Mouse (Mus musculus) limb, embryonic 13.5 days (tissue): Measurements from ENCODE around the gene Gm1604a. TPM values are rescaled to one million over a fixed set of nuclear protein-coding genes. Genes with fewer than 3 reads are reported as not detected.
"Not testable (repeated sequence)": the region's sequence is repeated elsewhere in the genome, so short reads cannot be mapped to it uniquely, and the experiment has no call there.

Experiments used
- ATAC-seq: fragments of 200-750 bp; cut with Nextera tagmentation; 2 replicates; pipeline ENCODE4 v1.8.0; 2017; ENCODE audit warnings: low read depth, moderate number of reproducible peaks, moderate TSS enrichment; ENCODE audit not compliant: low FRiP score
- H3K27ac ChIP-seq: fragments of 300-500 bp; sonication (generic); 2 replicates; pipeline ENCODE4 v1.5.1; 2015; ENCODE audit warnings: inconsistent platforms, mild to moderate bottlenecking, moderate library complexity
- H3K27me3 ChIP-seq: fragments of 300-500 bp; sonication (generic); 2 replicates; pipeline ENCODE4 v1.6.1; 2015; ENCODE audit warnings: mild to moderate bottlenecking, inconsistent platforms
- H3K36me3 ChIP-seq: fragments of 300-500 bp; sonication (generic); 2 replicates; pipeline ENCODE4 v1.6.1; 2015; ENCODE audit warnings: inconsistent platforms, mild to moderate bottlenecking, moderate library complexity
- H3K4me1 ChIP-seq: fragments of 300-500 bp; sonication (generic); 2 replicates; pipeline ENCODE4 v1.6.1; 2015; ENCODE audit warnings: inconsistent platforms
- H3K4me2 ChIP-seq: fragments of 300-500 bp; sonication (generic); replicated peaks from 2 replicates; pipeline ENCODE4 v1.6.1; 2015; ENCODE audit warnings: inconsistent platforms, mild to moderate bottlenecking, moderate library complexity
- H3K4me3 ChIP-seq: fragments of 300-500 bp; sonication (generic); 2 replicates; pipeline ENCODE4 v1.5.1; 2015; ENCODE audit warnings: moderate library complexity, mild to moderate bottlenecking, inconsistent platforms
- H3K9ac ChIP-seq: fragments of 300-500 bp; sonication (generic); 2 replicates; pipeline ENCODE4 v1.6.1; 2015; ENCODE audit warnings: mild to moderate bottlenecking, inconsistent platforms
- H3K9me3 ChIP-seq: fragments of 300-500 bp; sonication (generic); 2 replicates; pipeline ENCODE4 v1.6.1; 2016; ENCODE audit warnings: inconsistent platforms
- WGBS: fragments of 180-500 bp; shearing (Covaris S2); methylation state at CpG from one replicate; pipeline ENCODE4 v1.1.7; 2015; 5-methylcytosine and 5-hydroxymethylcytosine counted together
- polyA plus RNA-seq: library from polyadenylated mRNA; unstranded; fragments of >200 nt; fragmentation: Nextera tagmentation; extraction: Ambion mirVana; gene quantifications from 2 replicates; pipeline ENCODE4 v1.2.1, GENCODE M21; 2015

Gm1604a gene
- polyA plus RNA-seq, 1 experiment from 2014 or later = not detected

DNA sequence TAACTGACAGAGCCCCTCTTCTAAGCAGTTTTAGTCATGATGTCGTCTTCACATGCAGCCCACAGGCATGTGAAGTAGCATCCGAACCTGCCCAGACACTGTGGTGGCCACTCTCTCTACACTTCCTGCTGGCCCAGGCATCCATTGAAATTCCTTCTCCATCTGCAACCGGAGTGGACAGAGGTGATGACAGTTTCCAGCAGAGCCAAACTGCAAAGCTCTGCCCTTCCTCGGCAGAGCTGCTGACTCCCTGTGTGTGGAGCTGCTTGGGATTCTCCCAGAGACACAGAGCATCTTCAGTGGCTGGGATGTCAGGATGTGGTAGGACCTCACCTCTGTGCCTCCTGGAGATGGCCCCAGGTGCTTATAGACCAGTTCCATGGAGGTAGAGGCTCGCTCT, 59.2 kb downstream of the Gm1604a start:
- H3K4me2 ChIP-seq, ATAC-seq, H3K27me3 ChIP-seq, H3K27ac ChIP-seq, H3K4me3 ChIP-seq, H3K9ac ChIP-seq, H3K9me3 ChIP-seq, H3K36me3 ChIP-seq, H3K4me1 ChIP-seq: not testable (repeated sequence)
- WGBS = no CpG with 5 or more reads among the region's 5 CpGs

DNA sequence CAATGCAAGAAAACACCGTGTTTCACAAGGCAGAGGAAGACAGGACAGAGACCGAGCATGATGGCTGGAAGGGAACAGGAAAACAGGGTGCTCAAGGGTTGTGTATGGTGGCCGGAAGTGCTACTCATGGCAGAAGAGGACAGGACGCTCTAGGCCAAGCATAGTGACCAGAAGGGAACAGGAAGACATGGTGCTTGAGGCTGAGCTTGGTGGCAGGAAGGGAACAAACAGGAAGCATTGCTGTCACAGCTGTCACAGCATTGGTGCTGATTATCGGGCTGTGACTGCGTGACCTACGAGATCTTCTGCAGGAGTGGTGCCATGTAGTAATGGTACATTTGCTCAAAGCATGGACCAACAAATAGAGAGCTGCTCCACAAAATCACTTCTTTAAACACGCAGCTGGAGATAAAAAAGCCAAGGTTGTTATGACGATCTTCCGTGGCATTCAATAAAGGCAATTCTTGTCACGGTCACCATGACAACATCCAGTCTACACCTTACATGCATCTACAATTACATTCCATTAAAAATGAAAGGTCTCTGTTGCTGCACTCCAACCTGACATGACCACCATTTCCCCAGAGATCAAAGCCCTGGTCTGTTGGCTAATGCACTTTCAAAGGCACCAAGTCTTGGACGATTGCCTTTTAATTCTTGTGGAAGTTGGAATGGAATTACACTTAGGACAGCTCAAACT, 60.3 kb downstream of the Gm1604a start:
- H3K4me1 ChIP-seq, ATAC-seq, H3K27ac ChIP-seq, H3K36me3 ChIP-seq, H3K4me2 ChIP-seq, H3K9ac ChIP-seq, H3K27me3 ChIP-seq, H3K9me3 ChIP-seq, H3K4me3 ChIP-seq: not testable (repeated sequence)
- WGBS = no CpG with 5 or more reads among the region's 12 CpGs

DNA sequence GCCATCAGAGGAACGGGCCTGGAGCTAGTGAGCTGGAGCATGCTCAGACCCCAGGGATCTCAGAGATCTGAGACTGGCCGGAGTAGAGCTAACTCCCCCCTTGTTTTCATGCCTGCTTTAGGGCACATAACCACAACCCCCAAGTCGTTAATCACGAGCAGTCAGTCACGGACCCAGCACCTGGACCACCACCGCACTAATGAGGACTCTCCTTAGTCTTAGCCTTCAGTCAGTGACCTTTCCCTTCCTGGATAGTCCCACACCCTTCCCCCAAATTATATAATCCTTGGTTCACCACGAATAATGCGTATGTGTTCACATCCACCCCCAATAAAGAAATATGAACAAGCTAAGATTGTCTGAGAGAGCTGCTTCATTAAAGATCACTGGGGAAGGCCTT, 61.5 kb downstream of the Gm1604a start:
- not testable (repeated sequence) for H3K36me3 ChIP-seq, H3K4me1 ChIP-seq, H3K27ac ChIP-seq, H3K4me2 ChIP-seq, H3K4me3 ChIP-seq, H3K9ac ChIP-seq, H3K27me3 ChIP-seq, ATAC-seq, H3K9me3 ChIP-seq
- 37% methylated on average over 6 of the region's 8 CpGs for WGBS

DNA sequence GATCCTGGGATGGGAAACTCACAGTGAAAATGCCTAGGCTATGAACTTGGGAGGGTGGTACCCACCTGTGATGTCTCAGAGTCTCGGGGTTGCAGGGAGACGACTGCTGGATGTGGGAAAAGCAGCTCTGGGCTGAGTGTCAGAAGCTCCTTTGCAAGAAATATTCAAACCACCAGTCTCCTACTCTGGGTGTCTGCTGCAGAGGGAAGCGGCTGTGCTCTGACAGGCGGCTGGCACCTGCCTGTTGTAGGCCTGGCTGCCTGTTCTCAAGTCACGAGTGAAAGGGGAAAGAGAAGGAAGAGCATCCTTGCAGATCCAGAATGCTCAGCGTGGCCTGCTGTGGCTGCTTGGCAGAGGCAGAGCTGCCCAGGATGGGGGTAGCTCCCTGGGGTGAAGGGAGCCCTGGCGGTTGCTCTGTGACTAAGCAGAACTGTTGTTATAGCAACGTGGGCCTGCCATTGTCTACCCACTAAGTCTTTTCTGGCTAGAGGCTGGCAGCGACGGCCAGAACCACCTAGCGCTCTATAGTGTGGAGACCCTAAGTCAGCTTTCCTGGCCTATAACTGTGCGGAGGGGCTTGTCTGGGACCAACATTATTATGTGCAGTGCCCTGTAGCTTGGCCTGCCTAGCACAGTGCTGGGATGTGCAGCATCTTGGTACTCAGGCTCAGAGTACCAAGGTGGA, 72.6 kb downstream of the Gm1604a start:
- not testable (repeated sequence) for H3K4me1 ChIP-seq, H3K9me3 ChIP-seq, H3K9ac ChIP-seq, ATAC-seq, H3K4me3 ChIP-seq, H3K27ac ChIP-seq, H3K4me2 ChIP-seq, H3K36me3 ChIP-seq, H3K27me3 ChIP-seq
- no CpG with 5 or more reads among the region's 12 CpGs for WGBS

DNA sequence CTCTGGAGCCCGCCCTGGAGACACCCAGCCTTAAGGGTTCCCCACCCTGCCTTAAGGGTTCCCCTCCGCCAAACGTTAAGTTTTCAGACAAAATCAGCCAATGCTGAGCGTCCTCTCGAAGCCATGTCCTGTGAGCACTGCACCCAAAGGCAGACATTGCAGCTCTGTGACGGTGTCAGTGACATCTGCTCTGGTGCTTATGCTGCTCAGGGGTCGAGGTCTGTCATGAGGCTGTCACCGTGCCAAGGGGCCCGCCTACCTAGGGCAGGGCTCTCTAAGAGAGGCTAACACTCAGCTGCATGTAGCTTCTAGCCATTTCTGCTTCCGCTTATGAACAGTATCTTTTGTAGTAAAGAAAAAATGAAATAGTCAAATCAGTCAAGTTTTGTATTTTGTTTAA, 73.7 kb downstream of the Gm1604a start:
- H3K36me3 ChIP-seq, H3K4me1 ChIP-seq, H3K4me2 ChIP-seq, H3K9me3 ChIP-seq, H3K9ac ChIP-seq, H3K4me3 ChIP-seq, H3K27ac ChIP-seq, ATAC-seq, H3K27me3 ChIP-seq: not testable (repeated sequence)
- WGBS = 72% methylated on average over 7 of the region's 10 CpGs

DNA sequence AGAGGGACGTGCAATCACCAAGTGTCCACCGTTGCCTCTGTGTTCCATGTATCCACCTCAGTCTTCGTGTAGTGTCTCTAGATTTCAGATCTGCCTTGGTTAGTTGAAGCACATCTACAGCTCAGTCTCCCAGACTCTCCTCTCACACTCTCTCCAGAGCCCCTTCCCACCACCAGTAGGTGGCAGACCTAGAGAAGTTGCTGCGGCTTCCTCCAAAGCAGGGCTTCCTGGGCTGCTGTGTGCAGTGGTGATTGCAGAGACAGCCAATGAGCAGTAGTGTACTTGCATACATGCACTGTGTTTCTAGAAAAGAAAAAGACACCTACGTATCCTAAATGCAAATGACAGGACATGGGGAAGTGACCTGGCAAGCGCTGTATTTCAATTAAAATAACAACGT, 77.6 kb downstream of the Gm1604a start:
- WGBS = no CpG with 5 or more reads among the region's 7 CpGs
- not testable (repeated sequence) for H3K9me3 ChIP-seq, H3K36me3 ChIP-seq, H3K4me2 ChIP-seq, H3K27ac ChIP-seq, H3K4me1 ChIP-seq, H3K4me3 ChIP-seq, H3K27me3 ChIP-seq, ATAC-seq, H3K9ac ChIP-seq

DNA sequence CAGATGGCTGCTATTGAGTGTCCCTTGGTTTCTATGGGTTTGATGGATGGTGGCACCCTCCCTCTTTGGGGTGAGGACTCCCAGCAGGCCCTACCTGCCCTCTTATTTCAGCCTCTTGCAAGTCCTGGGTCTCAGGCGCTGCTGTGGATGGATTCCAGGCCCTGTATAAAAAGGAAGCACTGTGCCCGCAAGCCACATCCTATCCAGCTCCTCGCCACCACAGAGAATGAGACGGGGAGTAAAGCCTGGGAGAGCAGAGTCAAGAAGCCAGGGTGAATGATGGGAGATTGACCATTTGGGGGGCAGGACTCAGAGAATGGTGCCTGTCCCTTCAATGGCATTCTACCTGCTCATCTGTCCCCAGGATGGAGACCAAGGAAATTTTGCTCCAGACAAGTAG, 86.3 kb downstream of the Gm1604a start:
- H3K27ac ChIP-seq, H3K9ac ChIP-seq, H3K4me2 ChIP-seq, H3K4me3 ChIP-seq, H3K27me3 ChIP-seq, H3K36me3 ChIP-seq, H3K9me3 ChIP-seq, H3K4me1 ChIP-seq, ATAC-seq: not testable (repeated sequence)
- 85% methylated on average over 4 of the region's 4 CpGs for WGBS

DNA sequence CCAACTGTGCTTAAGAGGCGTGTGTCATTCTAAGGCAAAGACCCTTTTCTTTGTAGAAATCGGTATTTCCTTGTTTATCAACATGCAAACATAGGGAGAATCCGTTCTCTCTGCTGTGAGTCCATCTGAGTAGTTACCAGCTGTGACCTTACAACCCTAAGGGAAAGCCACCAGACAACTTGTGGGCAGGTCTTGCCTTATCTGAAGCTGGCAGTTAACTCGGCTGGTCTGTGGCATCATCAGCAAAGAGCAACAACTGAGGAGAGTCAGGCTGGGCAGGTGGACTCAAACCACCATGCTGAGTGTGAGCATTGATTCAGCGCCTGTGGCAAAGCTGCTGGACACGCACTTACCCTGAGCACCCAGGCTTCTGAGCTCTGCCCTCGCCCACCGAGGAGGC, 90.9 kb downstream of the Gm1604a start:
- H3K4me3 ChIP-seq, ATAC-seq: not testable (repeated sequence)
- WGBS = 77% methylated on average over 8 of the region's 8 CpGs

DNA sequence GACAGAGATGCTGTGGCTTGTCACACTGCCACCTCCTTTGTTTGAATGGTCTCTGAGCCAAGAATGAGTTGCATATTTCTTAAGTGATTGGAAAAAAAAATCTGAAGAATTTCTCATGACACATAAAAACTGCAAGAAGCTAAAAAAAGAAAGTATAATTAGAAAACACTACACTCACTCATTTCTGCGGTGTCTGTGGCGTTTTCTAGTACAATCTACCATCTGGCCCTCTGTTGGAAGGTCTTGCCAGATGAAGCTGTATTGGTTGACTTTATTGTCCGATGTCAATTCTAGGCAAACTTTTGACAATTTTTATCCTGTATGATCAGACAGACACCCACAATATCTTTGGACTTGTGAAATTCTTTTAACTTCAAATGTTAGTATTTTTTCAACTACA, 95.5 kb downstream of the Gm1604a start:
- not testable (repeated sequence) for H3K36me3 ChIP-seq, H3K9me3 ChIP-seq, H3K4me1 ChIP-seq, H3K27me3 ChIP-seq, H3K4me3 ChIP-seq, H3K9ac ChIP-seq, ATAC-seq, H3K4me2 ChIP-seq, H3K27ac ChIP-seq
- 88% methylated on average over 3 of the region's 3 CpGs for WGBS

More for the DNA sequence above, 90.9 kb downstream of the Gm1604a start:
- not testable (repeated sequence) for H3K4me2 ChIP-seq, H3K9ac ChIP-seq, H3K27ac ChIP-seq, H3K9me3 ChIP-seq, H3K4me1 ChIP-seq, H3K36me3 ChIP-seq, H3K27me3 ChIP-seq

DNA sequence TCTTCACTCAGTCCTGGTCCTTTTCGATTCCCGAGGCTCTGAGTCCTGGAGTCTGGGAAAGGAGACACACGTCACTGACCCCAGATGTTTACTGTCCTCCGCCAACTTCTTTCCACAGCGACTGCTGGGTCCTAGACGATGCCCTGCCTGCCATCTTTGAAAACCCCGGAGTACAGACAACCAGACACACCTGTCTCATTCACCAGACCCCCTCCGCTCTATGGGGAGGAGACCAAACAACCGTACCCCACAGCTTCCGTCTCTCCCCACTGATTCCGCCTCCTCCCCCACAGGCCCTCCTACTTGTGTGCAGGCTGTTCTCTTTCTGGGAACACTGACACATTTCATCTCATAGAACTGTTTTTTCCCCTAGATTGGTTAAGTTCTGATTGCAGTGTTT, 97.2 kb downstream of the Gm1604a start:
- 80% methylated on average over 11 of the region's 11 CpGs for WGBS
- not testable (repeated sequence) for H3K27me3 ChIP-seq, H3K9ac ChIP-seq, H3K9me3 ChIP-seq, H3K4me2 ChIP-seq, H3K4me1 ChIP-seq, ATAC-seq, H3K4me3 ChIP-seq, H3K36me3 ChIP-seq, H3K27ac ChIP-seq

DNA sequence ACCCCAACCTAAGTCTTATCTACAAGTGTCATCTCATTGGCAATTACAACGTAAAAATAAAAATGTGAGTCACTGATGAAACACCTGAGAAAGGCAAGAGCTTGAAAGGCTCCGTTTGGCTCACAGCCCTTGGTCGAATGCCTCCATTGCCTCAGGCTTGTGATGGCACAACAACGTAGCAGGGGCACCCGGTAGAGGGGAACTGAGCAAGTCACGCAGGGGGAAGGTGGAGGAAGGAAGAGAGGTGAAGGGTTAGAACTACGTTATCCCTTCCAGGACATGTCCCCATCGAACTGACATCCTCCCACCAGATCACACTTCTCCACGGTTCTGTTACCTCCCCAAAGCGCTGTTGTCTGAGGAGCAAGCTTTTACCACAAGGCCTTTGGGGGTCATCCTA, 101.1 kb downstream of the Gm1604a start:
- not testable (repeated sequence) for H3K27me3 ChIP-seq, H3K4me2 ChIP-seq, H3K4me3 ChIP-seq, H3K27ac ChIP-seq, H3K9ac ChIP-seq, ATAC-seq, H3K36me3 ChIP-seq, H3K4me1 ChIP-seq, H3K9me3 ChIP-seq
- WGBS = 82% methylated on average over 8 of the region's 10 CpGs

DNA sequence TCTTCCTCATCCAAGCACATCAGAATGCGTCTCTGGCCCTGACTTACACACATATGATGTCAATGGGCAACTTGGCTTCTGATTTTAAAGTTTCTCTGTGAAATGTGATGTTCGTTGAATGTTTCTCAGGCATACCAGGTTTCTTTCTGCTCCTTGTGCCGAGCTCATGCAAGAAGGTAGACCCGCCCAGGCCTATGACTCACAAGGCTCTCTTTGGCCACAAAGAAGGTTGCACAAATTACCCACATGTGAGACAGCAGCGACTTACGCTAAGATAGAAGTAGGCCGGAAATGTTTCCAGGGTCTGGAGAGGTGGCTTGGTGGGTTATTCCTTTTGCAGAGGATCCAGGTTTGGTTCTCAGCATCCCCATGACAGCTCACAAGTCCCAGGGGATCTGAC, 108.6 kb downstream of the Gm1604a start:
- not testable (repeated sequence) for H3K27me3 ChIP-seq, H3K4me1 ChIP-seq, H3K4me3 ChIP-seq, ATAC-seq, H3K27ac ChIP-seq, H3K9me3 ChIP-seq, H3K36me3 ChIP-seq, H3K4me2 ChIP-seq, H3K9ac ChIP-seq
- no CpG with 5 or more reads among the region's 7 CpGs for WGBS

DNA sequence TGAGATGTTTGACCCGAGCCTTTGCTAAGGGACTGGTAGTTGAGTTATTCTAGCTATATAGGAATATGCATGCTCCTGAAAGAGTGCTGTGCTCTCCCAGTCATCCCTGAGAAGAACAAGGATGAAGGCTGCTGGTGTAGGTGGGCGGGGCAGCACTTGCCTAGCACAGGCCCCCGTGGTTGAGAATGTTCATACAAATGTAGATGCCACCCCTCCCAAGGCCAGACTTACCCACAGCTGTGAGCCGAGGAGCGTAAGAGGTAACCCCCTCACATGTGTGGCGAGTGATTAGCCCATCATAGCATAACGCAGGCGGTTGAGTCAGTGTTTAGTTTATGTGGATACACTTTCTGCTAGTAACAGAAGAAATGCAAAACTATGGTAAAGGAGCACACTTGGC, 109.9 kb downstream of the Gm1604a start:
- WGBS = 90% methylated on average over 7 of the region's 8 CpGs
- ATAC-seq, H3K9ac ChIP-seq: not testable (repeated sequence)

More for the DNA sequence above, 109.9 kb downstream of the Gm1604a start:
- H3K36me3 ChIP-seq, H3K4me2 ChIP-seq, H3K9me3 ChIP-seq, H3K4me3 ChIP-seq, H3K27ac ChIP-seq, H3K27me3 ChIP-seq, H3K4me1 ChIP-seq: not testable (repeated sequence)
